Mouse (Mus musculus): Measurements from ENCODE around the gene D430041D05Rik.

Gene D430041D05Rik

DNA sequence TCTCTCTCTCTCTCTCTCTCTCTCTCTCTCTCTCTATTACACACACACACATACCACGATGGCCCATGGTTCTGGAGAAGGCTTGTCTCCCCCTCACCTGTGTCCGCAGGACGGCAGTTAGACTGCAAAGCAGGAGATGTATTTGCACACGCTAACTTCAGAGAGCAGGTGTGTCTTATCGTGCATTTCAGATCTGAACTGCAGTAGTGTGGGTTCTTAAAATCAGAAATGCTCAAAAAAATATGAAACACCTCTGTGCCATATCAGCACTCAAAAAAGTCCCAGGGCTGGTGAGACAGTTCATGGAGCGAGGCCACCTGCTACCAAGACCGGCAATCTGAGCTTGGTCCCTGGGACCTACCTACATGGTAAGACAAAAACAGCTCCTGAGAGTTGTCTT, 993 bp upstream of the D430041D05Rik start:
- in situ Hi-C loops (cut with MboI; ENCODE audit: unreplicated experiment in 2 of 2): loop anchor here in 1 of 2 experiments (10.0 kb wide), 1 partner anchor 277 kb away; no protein-coding TSS in a partner anchor

DNA sequence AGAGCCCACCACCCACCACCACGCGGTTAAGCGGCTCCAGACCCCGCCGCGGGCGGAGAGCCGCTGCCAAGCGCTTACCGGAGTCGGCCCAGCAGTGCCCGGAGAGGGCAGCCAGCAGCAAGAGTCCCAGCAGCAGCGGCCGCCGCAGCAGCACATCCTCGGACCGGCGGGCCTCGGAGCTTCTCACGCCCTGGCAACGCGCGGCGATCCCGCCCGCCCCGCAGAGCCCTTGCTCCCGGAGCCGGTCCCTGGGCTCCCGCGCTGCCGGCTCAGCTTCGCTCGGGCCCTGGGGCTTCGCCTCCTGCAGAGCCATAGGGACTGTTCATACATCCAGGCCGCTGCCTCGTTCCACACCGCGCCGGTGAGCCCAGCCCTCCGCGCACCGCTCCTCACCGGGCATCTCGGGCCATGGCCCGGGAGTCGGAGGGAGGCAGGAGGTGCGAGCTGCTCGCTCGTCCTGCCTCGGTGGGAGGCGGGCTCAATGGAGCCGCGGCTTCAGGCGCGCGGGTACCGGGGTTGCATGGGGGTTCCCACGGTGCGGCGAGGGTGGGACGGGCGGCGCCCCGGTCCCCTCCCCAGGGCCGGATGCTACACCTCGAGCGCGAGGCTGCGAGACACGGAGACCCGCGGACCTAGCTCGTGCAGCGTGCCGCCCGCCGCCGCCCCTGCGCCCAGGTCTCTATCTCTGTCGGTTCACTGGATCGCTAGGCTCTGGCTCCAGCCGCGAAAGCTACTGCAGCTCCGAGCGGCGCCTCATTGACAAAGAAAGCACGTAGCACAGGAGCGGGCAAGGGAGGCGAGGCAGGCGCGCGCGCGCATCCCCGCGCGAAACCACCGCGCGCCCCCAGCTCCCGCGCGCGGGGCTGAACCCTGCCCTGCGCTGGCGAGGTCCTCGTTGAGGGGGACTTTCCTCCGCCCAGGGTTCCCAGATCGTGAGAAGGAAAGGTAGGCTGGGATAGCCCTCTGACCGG, 677 bp downstream of the D430041D05Rik start:
- in situ Hi-C loops (cut with MboI; ENCODE audit: unreplicated experiment in 2 of 2): loop anchor here (10.0 kb wide), 2 partner anchors 265 to 275 kb away; no protein-coding TSS in a partner anchor

DNA sequence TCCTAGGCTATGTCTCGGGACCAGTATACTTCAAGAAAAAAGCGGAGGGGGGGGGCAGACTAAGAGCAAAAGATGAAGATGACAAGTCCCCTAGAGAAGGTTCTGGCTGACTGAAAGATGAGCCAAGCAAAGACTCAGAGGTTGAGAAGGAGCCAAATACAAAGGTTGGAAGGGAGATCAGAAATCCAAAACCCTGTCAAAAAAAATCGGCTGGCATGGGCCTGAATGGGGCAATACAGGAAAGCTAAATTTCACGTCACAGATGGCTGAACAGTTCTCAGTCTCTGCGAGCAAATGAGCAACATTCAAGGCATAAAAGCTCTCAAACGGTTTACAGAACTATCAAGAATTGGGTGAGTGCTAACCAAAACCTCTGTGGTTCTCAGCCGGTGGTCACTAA, 2.5 kb downstream of the D430041D05Rik start:
- in situ Hi-C loops (cut with MboI; ENCODE audit: unreplicated experiment in 2 of 2): loop anchor here in 1 of 2 experiments (10.0 kb wide), 1 partner anchor 264 kb away; no protein-coding TSS in a partner anchor

DNA sequence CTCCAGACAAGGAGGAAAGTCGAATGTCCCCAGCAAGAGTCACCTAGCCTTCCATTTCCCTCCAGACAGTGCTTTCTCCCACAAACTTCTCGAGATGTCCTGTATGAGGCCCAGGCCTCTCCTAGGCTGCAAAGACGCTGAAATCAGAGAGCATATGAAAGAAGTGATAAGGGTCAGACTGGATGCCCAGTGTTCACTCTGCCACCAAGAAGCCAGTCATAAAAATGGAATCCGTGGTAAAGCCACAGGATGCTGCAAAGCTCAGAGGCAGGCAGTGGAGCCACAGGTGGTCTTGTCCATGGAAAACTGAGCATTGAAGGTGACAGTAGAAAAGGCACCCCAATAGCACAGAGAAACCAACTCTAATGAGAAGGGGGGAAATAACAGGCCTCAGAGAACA, 2.9 kb downstream of the D430041D05Rik start:
- in situ Hi-C loops (cut with MboI; ENCODE audit: unreplicated experiment in 2 of 2): loop anchor here in 1 of 2 experiments (10.0 kb wide), 1 partner anchor 263 kb away; no protein-coding TSS in a partner anchor

DNA sequence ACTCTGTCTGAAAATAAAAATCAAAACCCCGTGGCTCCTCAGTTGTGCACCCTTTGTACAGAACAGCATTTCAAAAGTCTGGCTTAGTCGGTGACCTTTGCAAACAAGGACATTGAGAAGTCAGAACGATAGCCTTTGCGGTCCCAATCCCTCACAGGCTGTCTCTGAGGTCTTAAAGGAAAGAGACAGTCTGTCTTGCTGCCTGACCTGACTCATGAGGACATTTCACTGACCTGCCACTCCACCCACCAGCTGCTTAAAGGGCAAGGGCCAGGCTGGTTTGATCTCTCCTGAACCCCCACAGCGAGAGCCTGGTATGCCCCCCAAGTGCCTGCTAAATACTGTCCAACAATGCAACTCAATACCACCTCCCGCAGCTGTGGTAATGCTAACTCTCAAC, 6.8 kb downstream of the D430041D05Rik start:
- in situ Hi-C loops (cut with MboI; ENCODE audit: unreplicated experiment in 2 of 2): loop anchor here in 1 of 2 experiments (10.0 kb wide), 1 partner anchor 259 kb away; no protein-coding TSS in a partner anchor

DNA sequence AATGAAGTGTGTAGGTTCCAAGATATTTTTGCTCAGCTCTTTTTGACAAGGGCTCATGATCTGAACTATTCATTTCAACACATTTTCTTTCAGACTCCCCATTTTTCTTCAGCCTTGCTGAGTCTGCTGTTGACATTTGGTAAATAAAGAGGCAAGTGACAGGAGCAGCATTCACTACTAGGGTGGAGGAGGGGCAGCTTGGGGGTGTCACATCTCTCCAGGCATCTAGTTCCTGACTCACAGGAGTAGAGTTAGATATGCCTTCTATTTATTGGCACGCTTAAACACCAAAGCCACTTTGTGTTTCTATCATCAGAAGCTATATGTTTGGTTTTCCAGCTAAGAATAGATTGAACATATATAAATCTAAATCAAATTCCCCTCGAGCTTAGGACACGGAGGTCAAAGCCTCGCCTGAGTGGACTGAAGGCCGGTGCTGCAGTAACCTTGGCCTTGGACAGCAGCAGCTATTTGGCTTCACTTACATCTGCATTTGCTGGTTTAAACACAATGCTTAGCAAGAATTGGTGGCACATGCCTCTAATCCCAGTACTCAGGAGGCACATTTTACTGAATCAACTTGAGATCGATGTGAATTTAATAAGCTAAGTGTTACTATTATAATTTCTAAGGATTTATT, 12.0 kb downstream of the D430041D05Rik start:
- in situ Hi-C loops (cut with MboI; ENCODE audit: unreplicated experiment in 2 of 2): no loop called here

DNA sequence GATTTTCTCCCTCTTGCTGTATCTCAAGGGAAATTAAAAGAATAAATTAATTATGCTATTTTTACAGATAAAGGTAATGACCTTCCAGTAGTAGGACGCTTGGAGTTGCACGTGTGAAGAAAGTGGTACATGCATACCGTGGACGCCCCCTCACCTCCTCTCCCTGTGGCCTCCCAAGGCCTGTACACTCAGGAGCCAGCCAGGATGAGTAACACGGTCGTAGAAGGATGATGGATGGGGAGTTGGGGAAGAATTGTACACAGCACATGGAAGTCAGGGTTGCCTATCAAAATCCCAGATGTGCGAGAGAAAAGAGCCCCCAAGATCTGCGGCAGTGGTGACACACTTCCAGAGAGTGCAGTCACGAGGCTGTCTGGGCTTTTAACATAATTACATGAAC, 14.9 kb downstream of the D430041D05Rik start:
- in situ Hi-C loops (cut with MboI; ENCODE audit: unreplicated experiment in 2 of 2): no loop called here

DNA sequence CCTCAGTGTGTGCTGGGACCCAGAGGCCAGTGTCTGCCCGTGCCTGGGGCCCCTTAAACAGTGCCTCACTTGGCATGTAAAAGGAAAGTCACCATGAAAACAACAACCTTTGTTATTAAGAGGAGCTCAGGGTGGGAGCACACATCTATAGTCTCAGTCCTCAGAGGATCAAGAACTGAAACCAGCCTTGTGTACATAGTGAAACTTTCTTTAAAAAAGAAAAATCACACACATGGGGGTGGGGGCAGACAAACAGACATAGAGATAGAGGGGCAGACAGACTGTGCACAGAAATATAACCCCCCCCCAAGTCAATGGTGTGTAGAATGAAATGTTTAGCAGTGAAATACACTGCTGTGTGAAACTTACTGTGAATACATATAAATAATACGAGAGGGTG, 16.0 kb downstream of the D430041D05Rik start:
- in situ Hi-C loops (cut with MboI; ENCODE audit: unreplicated experiment in 2 of 2): no loop called here

DNA sequence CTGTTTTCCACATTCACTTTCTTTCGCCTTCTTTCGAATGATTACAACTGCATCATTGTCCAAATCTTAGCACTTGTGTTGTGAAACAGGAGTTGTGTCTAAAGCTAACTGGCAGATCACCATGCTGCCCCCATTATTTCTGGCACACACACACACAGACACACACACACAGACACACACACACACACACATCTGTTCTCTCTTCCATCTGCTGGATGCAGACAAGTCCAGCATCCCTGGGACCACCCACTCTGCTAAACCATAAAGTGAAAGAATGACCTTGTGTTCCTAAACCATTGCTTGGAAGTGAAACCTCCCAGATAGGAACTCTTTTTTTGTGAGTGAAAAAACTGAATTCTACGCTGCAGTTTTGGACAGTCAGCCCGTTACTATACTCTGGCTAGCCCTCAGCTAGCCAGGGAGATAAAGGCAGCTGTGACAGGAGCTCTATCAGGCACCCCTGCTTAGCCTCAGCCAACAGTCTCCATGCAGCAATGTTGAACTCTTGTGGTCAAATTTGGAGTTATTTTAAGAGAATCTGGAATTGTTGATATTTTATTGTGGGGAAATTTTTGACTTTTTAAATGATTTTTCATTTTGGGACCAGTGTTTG, 18.0 kb downstream of the D430041D05Rik start:
- in situ Hi-C loops (cut with MboI; ENCODE audit: unreplicated experiment in 2 of 2): no loop called here

DNA sequence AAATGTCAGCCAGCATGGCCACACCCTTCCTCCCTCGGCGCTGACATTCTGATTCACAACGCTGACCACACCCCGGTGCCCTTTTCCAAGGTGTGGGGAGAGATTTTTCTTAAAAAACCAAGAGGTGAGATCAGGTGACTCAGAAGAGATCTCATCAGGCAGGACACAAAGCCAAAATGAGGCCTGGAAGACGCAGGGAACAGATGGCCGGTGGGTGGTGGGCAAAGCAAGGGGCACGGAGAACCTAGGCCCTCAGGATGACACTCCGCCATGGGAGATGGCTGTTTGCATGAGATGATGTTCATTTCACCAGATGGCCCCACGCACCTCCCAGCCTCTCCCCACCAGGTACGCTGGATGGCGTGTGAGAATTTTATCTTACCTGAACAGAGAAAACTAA, 21.6 kb downstream of the D430041D05Rik start:
- in situ Hi-C loops (cut with MboI; ENCODE audit: unreplicated experiment in 2 of 2): no loop called here

DNA sequence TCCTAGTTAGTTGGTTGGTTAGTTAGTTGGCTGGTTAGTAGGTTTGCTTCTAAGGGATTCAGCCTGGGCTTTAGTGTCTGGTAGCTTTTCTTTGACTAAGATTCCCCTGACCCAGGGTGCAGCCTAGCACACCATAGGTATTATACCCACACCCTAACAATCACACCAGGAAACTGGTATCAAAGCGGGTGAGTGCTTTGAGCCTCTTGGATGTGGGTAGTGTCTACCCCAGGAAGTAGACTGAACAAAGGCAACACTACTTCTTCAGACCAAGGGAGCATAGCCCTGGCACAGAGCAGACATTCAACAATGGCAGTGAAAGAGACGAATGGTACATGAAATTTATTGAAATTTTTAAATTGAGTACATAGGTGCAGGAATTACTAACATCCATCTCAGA, 24.9 kb downstream of the D430041D05Rik start:
- in situ Hi-C loops (cut with MboI; ENCODE audit: unreplicated experiment in 2 of 2): no loop called here

DNA sequence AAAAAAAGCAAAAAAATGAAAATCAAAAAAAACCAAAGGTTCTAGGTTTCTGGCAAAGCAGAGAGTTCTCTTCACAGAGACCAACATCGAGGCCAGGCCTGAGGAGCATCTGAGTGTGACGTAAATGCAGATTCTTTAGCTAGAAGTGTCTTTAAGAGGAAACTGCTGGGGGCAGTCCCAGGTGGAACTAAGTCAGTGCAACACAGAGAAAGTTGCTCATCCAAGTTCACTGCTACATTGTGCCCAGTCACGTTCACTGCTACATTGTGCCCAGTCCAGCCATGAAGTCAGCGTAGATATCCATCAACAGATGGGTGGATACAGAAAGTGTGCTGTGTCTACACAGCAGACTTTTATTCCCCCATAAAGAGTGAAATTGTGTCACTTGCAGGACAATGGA, 27.2 kb downstream of the D430041D05Rik start:
- in situ Hi-C loops (cut with MboI; ENCODE audit: unreplicated experiment in 2 of 2): no loop called here

DNA sequence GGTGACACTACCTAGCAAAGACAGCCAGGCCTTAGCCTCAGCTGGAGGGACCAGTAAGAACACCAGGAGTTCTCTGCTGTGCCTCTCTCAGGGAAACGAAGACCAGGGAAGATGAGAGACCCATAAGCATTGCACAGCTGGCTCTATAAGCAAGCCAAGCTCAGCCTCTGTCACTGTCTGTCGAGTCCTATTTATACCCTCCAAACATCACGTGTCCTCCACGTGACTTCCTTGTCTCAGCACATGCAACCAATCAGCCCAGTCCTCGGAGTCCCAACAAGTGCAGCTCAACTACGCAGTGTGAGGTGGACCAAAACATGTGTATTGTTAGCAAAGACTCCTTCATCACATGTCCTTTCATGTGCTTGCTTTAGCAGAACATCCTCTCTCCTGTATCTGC, 28.0 kb downstream of the D430041D05Rik start:
- in situ Hi-C loops (cut with MboI; ENCODE audit: unreplicated experiment in 2 of 2): no loop called here

DNA sequence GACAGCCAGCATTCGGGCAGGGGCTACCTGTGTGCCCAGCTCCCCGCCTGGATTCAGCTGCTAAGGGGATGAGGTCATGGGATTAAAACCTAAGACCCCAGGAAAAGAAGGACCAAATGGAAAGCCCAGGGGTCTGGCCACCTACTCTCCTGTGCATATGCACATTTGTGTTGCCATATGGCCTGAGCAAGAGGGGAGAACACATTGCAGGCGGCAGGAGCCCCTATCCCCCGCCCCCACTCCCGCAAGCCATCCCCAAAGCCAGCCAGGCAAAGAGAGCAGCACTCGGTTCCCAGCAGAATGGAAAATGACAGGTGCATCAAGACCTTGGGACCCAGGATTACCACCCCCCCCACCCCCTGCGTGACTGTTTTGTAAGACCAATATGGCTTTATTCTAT, 31.5 kb downstream of the D430041D05Rik start:
- in situ Hi-C loops (cut with MboI; ENCODE audit: unreplicated experiment in 2 of 2): no loop called here

DNA sequence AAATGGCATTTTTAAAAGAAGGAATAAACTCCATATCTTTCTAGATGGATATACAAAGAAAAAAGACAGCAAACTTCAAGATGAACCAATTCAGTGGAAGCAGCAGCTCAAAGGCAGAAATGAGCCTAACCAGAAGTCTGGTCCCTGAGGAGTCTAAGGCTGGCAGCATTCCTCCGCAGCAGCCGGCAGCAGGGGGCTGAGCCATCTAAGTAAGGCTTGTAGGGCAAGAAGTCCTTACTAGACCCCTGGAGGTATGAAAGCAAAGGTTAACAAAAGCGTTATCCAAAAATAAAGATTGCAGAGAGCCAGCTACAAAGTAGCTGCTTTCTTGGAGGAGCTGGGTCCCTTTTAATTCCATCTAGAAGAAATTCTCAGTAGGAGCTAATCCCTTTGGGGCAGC, 32.0 kb downstream of the D430041D05Rik start:
- in situ Hi-C loops (cut with MboI; ENCODE audit: unreplicated experiment in 2 of 2): no loop called here

DNA sequence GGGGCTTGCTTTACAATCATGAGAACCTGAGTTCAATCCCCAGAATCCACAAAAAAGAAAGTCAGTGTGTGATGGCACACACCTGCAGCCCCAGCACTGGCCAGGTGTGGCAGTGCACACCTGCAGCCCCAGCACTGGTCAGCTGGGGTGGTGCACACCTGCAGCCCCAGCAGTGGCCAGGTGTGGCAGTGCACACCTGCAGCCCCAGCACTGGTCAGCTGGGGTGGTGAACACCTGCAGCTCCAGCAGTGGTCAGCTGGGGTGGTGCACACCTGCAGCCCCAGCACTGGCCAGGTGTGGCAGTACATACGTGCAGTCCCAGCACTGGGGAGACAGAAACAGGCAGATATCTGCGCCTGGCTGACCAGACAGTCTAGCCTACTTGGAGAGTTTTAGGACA, 32.8 kb downstream of the D430041D05Rik start:
- in situ Hi-C loops (cut with MboI; ENCODE audit: unreplicated experiment in 2 of 2): no loop called here

DNA sequence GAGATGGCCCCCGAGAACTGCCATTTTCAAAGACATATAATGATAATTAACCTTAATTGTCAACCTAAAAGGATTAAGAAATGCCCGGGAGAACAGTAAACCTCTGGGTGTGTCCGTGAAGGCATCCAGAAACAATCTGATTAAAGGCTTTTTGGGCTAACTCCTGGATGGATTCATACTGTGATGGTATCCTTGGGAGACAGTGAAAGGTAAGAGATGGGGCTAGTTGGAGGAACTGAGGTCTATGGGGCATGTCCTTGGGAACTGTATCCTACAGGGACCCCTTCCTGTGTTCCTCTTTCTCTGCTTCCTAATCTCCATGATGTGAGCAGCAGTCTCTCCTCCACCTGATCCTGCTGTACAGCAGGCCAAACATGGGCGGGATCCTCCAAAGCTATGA, 38.7 kb downstream of the D430041D05Rik start:
- in situ Hi-C loops (cut with MboI; ENCODE audit: unreplicated experiment in 2 of 2): no loop called here

DNA sequence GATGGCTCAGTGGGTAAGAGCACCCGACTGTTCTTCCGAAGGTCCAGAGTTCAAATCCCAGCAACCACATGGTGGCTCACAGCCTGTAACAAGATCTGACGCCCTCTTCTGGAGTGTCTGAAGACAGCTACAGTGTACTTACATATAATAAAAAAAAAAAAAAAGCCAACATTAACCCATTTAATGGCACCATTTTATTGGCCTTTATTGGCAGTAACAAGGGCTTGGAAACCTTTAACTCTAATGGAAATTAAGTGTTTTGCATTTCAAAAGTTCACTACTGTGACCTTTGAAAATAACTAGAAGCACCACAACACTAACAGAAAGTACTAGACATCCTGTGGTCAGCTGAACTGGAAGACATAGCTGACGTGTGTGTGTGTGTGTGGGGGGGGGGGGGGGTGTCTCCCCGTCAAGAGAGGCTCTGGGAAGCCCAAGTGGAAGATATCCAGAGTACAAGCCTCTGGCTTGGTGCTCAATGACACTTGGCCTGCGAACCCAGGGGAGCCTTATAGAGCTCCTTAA, 39.1 kb downstream of the D430041D05Rik start:
- in situ Hi-C loops (cut with MboI; ENCODE audit: unreplicated experiment in 2 of 2): no loop called here

DNA sequence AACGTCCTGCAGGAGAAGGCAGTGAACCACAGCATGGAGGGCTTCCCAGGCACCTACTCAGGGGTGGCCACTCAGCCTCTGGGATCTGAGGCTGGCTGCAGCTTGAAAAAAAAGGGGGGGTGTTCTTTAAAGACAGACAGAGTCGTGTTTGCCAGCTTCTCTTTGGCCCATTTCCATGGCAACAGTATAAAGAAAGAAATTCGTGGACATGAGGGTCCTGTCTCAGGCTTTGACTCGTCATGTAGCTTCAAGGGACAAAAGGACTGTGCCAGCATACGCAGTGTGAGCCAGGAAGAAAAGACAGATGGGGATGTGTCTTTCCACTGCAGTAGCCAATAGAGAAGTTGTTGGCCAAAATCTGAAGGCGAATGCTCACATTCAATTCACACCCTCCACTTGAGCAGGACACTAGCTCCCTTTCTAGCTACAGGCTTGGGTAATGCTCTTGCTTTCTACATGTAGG, 42.9 kb downstream of the D430041D05Rik start:
- in situ Hi-C loops (cut with MboI; ENCODE audit: unreplicated experiment in 2 of 2): no loop called here

DNA sequence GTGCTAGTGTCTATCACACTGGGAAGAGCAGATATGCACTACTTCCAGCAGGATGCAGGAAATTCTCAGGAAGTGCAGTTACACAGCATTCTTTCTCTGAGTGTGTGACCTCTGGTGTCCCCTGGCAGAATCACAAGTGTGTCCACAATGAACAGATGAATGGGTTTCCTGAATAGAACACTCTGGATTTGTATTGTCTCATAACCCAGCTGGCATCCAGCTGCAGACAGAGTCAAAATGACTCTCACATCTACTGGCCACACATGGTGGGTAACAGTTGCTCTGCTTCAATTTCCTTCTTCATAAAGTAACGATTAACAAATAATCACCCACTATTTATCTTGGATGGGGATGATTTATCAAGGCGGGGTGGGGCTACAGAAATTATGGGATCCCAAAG, 43.5 kb downstream of the D430041D05Rik start:
- in situ Hi-C loops (cut with MboI; ENCODE audit: unreplicated experiment in 2 of 2): no loop called here

DNA sequence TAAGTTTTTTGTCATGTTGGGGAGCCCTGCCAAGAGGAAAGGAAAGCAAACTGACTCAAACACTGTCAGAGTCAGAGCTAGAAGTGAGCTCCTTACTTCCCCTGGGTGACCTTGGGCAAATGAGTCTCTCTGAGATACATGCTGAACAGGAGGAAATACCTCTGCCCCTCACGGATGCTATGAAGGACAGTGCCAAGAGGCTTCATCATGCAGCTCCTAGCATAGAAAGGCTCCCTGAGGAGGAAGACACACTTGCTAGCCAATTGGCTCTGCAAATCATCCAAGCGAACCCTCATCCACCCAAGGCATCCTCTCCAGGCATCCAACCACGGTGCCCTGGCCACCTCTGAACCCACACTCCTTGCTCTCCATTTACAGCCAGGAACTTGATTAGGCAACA, 51.5 kb downstream of the D430041D05Rik start:
- in situ Hi-C loops (cut with MboI; ENCODE audit: unreplicated experiment in 2 of 2): no loop called here
